Mouse (Mus musculus): Measurements from ENCODE around the gene Ssr2.

- no peak for TF ChIP-seq EP300 (IDR thresholded peaks at IDR 0.05; ENCODE audit: low read length)
- no peak for TF ChIP-seq POLR2A (IDR thresholded peaks at IDR 0.05; ENCODE audit: low read depth, low read length)
Observed at GRCm38 (mm10) chr3:88621537-88622112, 45.9 kb downstream of the Ssr2 start.

All from CH12.LX (cell line).